Mouse (Mus musculus) midbrain, embryonic 11.5 days (tissue): ENCODE results near the gene Aar2. TPM values are rescaled to one million over a fixed set of nuclear protein-coding genes. Genes with fewer than 3 reads are reported as not detected.

Experiments
- polyA plus RNA-seq: library from polyadenylated mRNA; unstranded; fragments of >200 nt; fragmentation: Nextera tagmentation; extraction: Ambion mirVana; gene quantifications from 2 replicates; pipeline ENCODE4 v1.2.1, GENCODE M21; 2014

Aar2 gene
- polyA plus RNA-seq, 1 experiment from 2014 or later = 46.8 TPM

Other genes starting within 250 kb of the Aar2 start
- gene Cnbd2, start 235.3 kb upstream of the Aar2 start, polyA plus RNA-seq = 3.3 and 4.2 TPM in 2 replicates
- gene Scand1, start 234.9 kb upstream of the Aar2 start, polyA plus RNA-seq = 85.3 and 93.4 TPM in 2 replicates
- gene Epb41l1, start 126.7 kb upstream of the Aar2 start, polyA plus RNA-seq = 3.1 and 3.9 TPM in 2 replicates
- gene Dlgap4, start 66.1 kb downstream of the Aar2 start, polyA plus RNA-seq = 127 and 136 TPM in 2 replicates
- gene Myl9, start 227.8 kb downstream of the Aar2 start, polyA plus RNA-seq = 112 and 118 TPM in 2 replicates